Mouse (Mus musculus) neural tube, embryonic 11.5 days (tissue): ENCODE data around the gene Gm43191. TPM values are rescaled to one million over a fixed set of nuclear protein-coding genes. Genes with fewer than 3 reads are reported as not detected.

Experiments
- ATAC-seq: fragments of 200-750 bp; cut with Nextera tagmentation; 2 replicates; pipeline ENCODE4 v1.8.0; 2017; ENCODE audit warnings: moderate number of reproducible peaks, mild to moderate bottlenecking, moderate TSS enrichment, moderate library complexity; ENCODE audit not compliant: insufficient read depth, low FRiP score, low TSS enrichment
- DNase-seq: peaks from one replicate; pipeline ENCODE4 v3.0.0-alpha.2; 2015; ENCODE audit warnings: low spot score
- H3K27ac ChIP-seq: fragments of 300-500 bp; sonication (generic); 2 replicates; pipeline ENCODE4 v1.5.1; 2014; ENCODE audit warnings: low read depth, mild to moderate bottlenecking, low read length
- H3K27me3 ChIP-seq: fragments of 300-500 bp; sonication (generic); 2 replicates; pipeline ENCODE4 v1.6.1; 2014; ENCODE audit warnings: mild to moderate bottlenecking, low read length, mixed read lengths; ENCODE audit not compliant: control insufficient read depth, insufficient read depth
- H3K36me3 ChIP-seq: fragments of 300-500 bp; sonication (generic); 2 replicates; pipeline ENCODE4 v1.6.1; 2014; ENCODE audit warnings: mild to moderate bottlenecking, low read length, moderate library complexity, mixed read lengths; ENCODE audit not compliant: control insufficient read depth, insufficient read depth
- H3K4me1 ChIP-seq: fragments of 300-500 bp; sonication (generic); 2 replicates; pipeline ENCODE4 v1.6.1; 2014; ENCODE audit warnings: low read length, mixed read lengths; ENCODE audit not compliant: control insufficient read depth, insufficient read depth
- H3K4me2 ChIP-seq: fragments of 300-500 bp; sonication (generic); 2 replicates; pipeline ENCODE4 v1.6.1; 2014; ENCODE audit warnings: low read depth, mild to moderate bottlenecking, moderate library complexity
- H3K4me3 ChIP-seq: fragments of 300-500 bp; sonication (generic); 2 replicates; pipeline ENCODE4 v1.5.1; 2014; ENCODE audit warnings: low read depth, low read length
- H3K9ac ChIP-seq: fragments of 300-500 bp; sonication (generic); 2 replicates; pipeline ENCODE4 v1.6.1; 2014; ENCODE audit warnings: mild to moderate bottlenecking, low read length
- H3K9me3 ChIP-seq: fragments of 300-500 bp; sonication (generic); 2 replicates; pipeline ENCODE4 v1.6.1; 2016; ENCODE audit warnings: low read length; ENCODE audit not compliant: control insufficient read depth
- WGBS: fragments of 180-500 bp; shearing (Covaris S2); extraction: QIAGEN DNeasy Blood & Tissue Kit; methylation state at CpG from one replicate; pipeline ENCODE4 v1.1.7; 2014; 5-methylcytosine and 5-hydroxymethylcytosine counted together
- polyA plus RNA-seq: library from polyadenylated mRNA; unstranded; fragments of >200 nt; fragmentation: Nextera tagmentation; extraction: Ambion mirVana; gene quantifications from 2 replicates; pipeline ENCODE4 v1.2.1, GENCODE M21; 2014

Gm43191 gene
- polyA plus RNA-seq, 1 experiment from 2014 or later: not detected

- WGBS: 1% methylated on average over 82 of the region's 85 CpGs
- DNase-seq (peak; percentile 74), ATAC-seq (peak; percentile 78)
- peak overlapping the region; percentile 89 for H3K4me3 ChIP-seq
- no peaks in the 10 kb centered on the region for H3K27me3 ChIP-seq
- H3K36me3 ChIP-seq: no peaks in the 10 kb centered on the region
- peak overlapping the region; percentile 63 for H3K4me2 ChIP-seq
- H3K9ac ChIP-seq: peak overlapping the region; percentile 88
- peaks cover 9% of the 10 kb centered on the region for H3K4me1 ChIP-seq
- no peaks in the 10 kb centered on the region for H3K9me3 ChIP-seq
- H3K27ac ChIP-seq: peak overlapping the region; percentile 35
Measured at GRCm38 (mm10) chr3:116711624-116712435, 30.8 kb upstream of the Gm43191 start.

GRCm38 (mm10) chr3:116710941-116711340, 29.9 kb upstream of the Gm43191 start:
- H3K36me3 ChIP-seq: no peaks in the 10 kb centered on the region
- ATAC-seq: 0 out of 2 replicates have a peak, but pooled peaks have one; percentile 32

GRCm38 (mm10) chr3:116705637-116706204, 24.7 kb upstream of the Gm43191 start:
- ATAC-seq: no peak
- no peaks in the 10 kb centered on the region for H3K9me3 ChIP-seq

More at GRCm38 (mm10) chr3:116710941-116711340, 29.9 kb upstream of the Gm43191 start:
- Histone ChIP-seq H3K9me3 (no peaks in the 10 kb centered on the region), H3K4me2 (peak overlapping the region; percentile 63), H3K4me3 (peak overlapping the region; percentile 89; the same call in 1 of the 2 replicates), H3K9ac (no peak overlapping the region), H3K27ac (no peak overlapping the region), H3K4me1 (peaks cover 9% of the 10 kb centered on the region), H3K27me3 (no peaks in the 10 kb centered on the region)
- WGBS: 46% methylated on average over 9 of the region's 9 CpGs
- no peak for DNase-seq

GRCm38 (mm10) chr3:116703835-116704234, 22.8 kb upstream of the Gm43191 start:
- Histone ChIP-seq H3K4me2 (no peak overlapping the region), H3K4me1 (no peaks in the 10 kb centered on the region), H3K4me3 (no peak overlapping the region), H3K9me3 (no peaks in the 10 kb centered on the region), H3K27ac (no peak overlapping the region), H3K27me3 (no peaks in the 10 kb centered on the region), H3K36me3 (no peaks in the 10 kb centered on the region), H3K9ac (no peak overlapping the region)
- 87% methylated on average over 5 of the region's 5 CpGs for WGBS
- no peak for DNase-seq
- no peak for ATAC-seq

More at GRCm38 (mm10) chr3:116705637-116706204, 24.7 kb upstream of the Gm43191 start:
- Histone ChIP-seq H3K27ac (no peak overlapping the region), H3K9ac (no peak overlapping the region), H3K4me2 (no peak overlapping the region), H3K4me3 (no peak overlapping the region), H3K27me3 (no peaks in the 10 kb centered on the region), H3K36me3 (no peaks in the 10 kb centered on the region), H3K4me1 (peaks cover under 1% of the 10 kb centered on the region; the same call in 1 of the 2 replicates)
- DNase-seq: no peak
- 87% methylated on average over 1 of the region's 1 CpGs for WGBS

GRCm38 (mm10) chr3:116702647-116703272, 21.7 kb upstream of the Gm43191 start:
- Histone ChIP-seq H3K27ac (no peak overlapping the region), H3K4me3 (no peak overlapping the region), H3K27me3 (no peaks in the 10 kb centered on the region), H3K4me2 (no peak overlapping the region), H3K9ac (no peak overlapping the region), H3K9me3 (no peaks in the 10 kb centered on the region), H3K36me3 (no peaks in the 10 kb centered on the region), H3K4me1 (no peaks in the 10 kb centered on the region)
- ATAC-seq (no peak), DNase-seq (no peak)
- 83% methylated on average over 1 of the region's 1 CpGs for WGBS

GRCm38 (mm10) chr3:116701601-116702000, 20.5 kb upstream of the Gm43191 start:
- no peak for ATAC-seq
- 96% methylated on average over 4 of the region's 4 CpGs for WGBS

GRCm38 (mm10) chr3:116698786-116699185, 17.7 kb upstream of the Gm43191 start:
- DNase-seq (no peak), ATAC-seq (no peak)
- Histone ChIP-seq H3K9me3 (no peaks in the 10 kb centered on the region), H3K4me2 (no peak overlapping the region), H3K4me3 (no peak overlapping the region), H3K27ac (no peak overlapping the region), H3K36me3 (no peaks in the 10 kb centered on the region), H3K9ac (no peak overlapping the region), H3K27me3 (no peaks in the 10 kb centered on the region), H3K4me1 (no peaks in the 10 kb centered on the region)
- 81% methylated on average over 2 of the region's 2 CpGs for WGBS

More at GRCm38 (mm10) chr3:116701601-116702000, 20.5 kb upstream of the Gm43191 start:
- Histone ChIP-seq H3K4me3 (no peak overlapping the region), H3K9me3 (no peaks in the 10 kb centered on the region), H3K27ac (no peak overlapping the region), H3K27me3 (no peaks in the 10 kb centered on the region), H3K4me1 (no peaks in the 10 kb centered on the region), H3K9ac (no peak overlapping the region), H3K36me3 (no peaks in the 10 kb centered on the region), H3K4me2 (no peak overlapping the region)
- DNase-seq: no peak

- no peak for DNase-seq
- H3K4me1 ChIP-seq: no peaks in the 10 kb centered on the region
- ATAC-seq: no peak
Measured at GRCm38 (mm10) chr3:116695666-116695985, 14.6 kb upstream of the Gm43191 start.

More at GRCm38 (mm10) chr3:116695666-116695985, 14.6 kb upstream of the Gm43191 start:
- no peak overlapping the region for H3K27ac ChIP-seq
- no peak overlapping the region for H3K4me3 ChIP-seq
- no peaks in the 10 kb centered on the region for H3K27me3 ChIP-seq
- WGBS: 81% methylated on average over 2 of the region's 2 CpGs
- H3K9me3 ChIP-seq: no peaks in the 10 kb centered on the region
- no peaks in the 10 kb centered on the region for H3K36me3 ChIP-seq
- H3K9ac ChIP-seq: no peak overlapping the region
- H3K4me2 ChIP-seq: no peak overlapping the region
